Mouse (Mus musculus) lung, embryonic 15.5 days (tissue): ENCODE measurements around the gene 4931409K22Rik. TPM values are rescaled to one million over a fixed set of nuclear protein-coding genes. Genes with fewer than 3 reads are reported as not detected.
A peak's percentile ranks its signal among the peaks of the same experiment; 100 is the strongest.

Source experiments
- ATAC-seq: fragments of 200-750 bp; cut with Nextera tagmentation; 2 replicates; pipeline ENCODE4 v1.8.0; 2017; ENCODE audit warnings: moderate number of reproducible peaks, borderline replicate concordance; ENCODE audit not compliant: low FRiP score, low TSS enrichment; ENCODE audit errors: extremely low read depth
- H3K27ac ChIP-seq: fragments of 300-500 bp; sonication (generic); 2 replicates; pipeline ENCODE4 v1.5.1; 2015; ENCODE audit warnings: moderate library complexity, mild to moderate bottlenecking, inconsistent platforms
- H3K27me3 ChIP-seq: fragments of 300-500 bp; sonication (generic); 2 replicates; pipeline ENCODE4 v1.6.1; 2015; ENCODE audit warnings: inconsistent platforms
- H3K36me3 ChIP-seq: fragments of 300-500 bp; sonication (generic); 2 replicates; pipeline ENCODE4 v1.6.1; 2015; ENCODE audit warnings: inconsistent platforms
- H3K4me1 ChIP-seq: fragments of 300-500 bp; sonication (generic); 2 replicates; pipeline ENCODE4 v1.6.1; 2015; ENCODE audit warnings: inconsistent platforms
- H3K4me2 ChIP-seq: fragments of 300-500 bp; sonication (generic); 2 replicates; pipeline ENCODE4 v1.6.1; 2015; ENCODE audit warnings: inconsistent platforms, mild to moderate bottlenecking, moderate library complexity
- H3K4me3 ChIP-seq: fragments of 300-500 bp; sonication (generic); 2 replicates; pipeline ENCODE4 v1.5.1; 2015; ENCODE audit warnings: mild to moderate bottlenecking, inconsistent platforms
- H3K9ac ChIP-seq: fragments of 300-500 bp; sonication (generic); 2 replicates; pipeline ENCODE4 v1.6.1; 2015; ENCODE audit warnings: inconsistent platforms
- H3K9me3 ChIP-seq: fragments of 300-500 bp; sonication (generic); 2 replicates; pipeline ENCODE4 v1.6.1; 2016; ENCODE audit warnings: inconsistent platforms
- WGBS: fragments of 180-500 bp; shearing (Covaris S2); methylation state at CpG from one replicate; pipeline ENCODE4 v1.1.7; 2015; 5-methylcytosine and 5-hydroxymethylcytosine counted together
- polyA plus RNA-seq: library from polyadenylated mRNA; unstranded; fragments of >200 nt; fragmentation: Nextera tagmentation; extraction: Ambion mirVana; gene quantifications from 2 replicates; pipeline ENCODE4 v1.2.1, GENCODE M21; 2015

4931409K22Rik gene
- polyA plus RNA-seq, 1 experiment from 2014 or later, result not detected

DNA sequence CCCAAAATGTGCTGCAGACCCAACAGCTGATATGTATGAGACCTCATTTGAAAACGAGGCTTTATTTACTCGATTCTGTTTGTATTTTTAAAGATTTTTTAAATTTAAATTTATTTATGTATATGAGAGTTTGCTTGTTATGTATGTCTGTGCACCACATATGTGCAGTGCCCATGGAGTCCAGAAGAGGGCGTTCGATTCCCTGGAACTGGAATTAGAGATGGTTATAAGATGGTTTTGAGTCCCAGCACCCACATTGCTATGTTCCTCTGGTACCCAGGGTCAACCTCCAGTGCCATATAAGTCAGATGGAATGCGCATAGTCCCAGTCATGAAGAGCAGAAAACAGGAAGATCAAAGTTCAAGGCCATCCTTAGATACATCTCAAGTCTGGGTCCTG is 22.3 kb downstream of the 4931409K22Rik start:
- H3K36me3 ChIP-seq, result no peaks in the 10 kb centered on the region
- H3K27ac ChIP-seq, result no peak overlapping the region
- no peak overlapping the region for H3K4me2 ChIP-seq
- WGBS, result 49% methylated on average over 5 of the region's 5 CpGs
- peaks cover 49% of the 10 kb centered on the region for H3K27me3 ChIP-seq
- no peak overlapping the region for H3K4me3 ChIP-seq
- ATAC-seq, result no peak
- H3K9ac ChIP-seq, result no peak overlapping the region
- H3K4me1 ChIP-seq, result no peaks in the 10 kb centered on the region
- H3K9me3 ChIP-seq, result no peaks in the 10 kb centered on the region

DNA sequence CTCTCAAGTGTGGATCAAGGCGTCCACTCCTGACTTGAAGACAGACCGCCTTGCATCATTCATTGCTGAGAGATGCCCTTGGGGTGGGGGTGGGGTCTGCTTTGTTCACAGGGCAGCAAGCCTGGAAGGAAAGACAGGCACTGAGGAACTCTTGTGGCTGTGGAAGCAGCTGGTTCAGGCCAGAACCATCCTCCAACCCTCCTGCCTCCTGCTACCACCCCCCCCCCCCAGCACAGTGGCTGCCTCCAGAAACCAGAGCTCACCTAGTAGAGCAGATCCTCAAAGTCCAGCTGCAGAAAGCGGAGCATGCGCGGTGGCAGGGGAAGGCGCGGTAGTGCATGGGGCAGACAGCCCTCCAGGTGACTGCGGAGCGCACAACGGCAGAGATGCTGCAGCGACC is 23.2 kb downstream of the 4931409K22Rik start:
- ATAC-seq, result no peak
- Histone ChIP-seq H3K4me3 (no peak overlapping the region), H3K4me2 (no peak overlapping the region), H3K9me3 (no peaks in the 10 kb centered on the region), H3K36me3 (no peaks in the 10 kb centered on the region), H3K27me3 (peaks cover 58% of the 10 kb centered on the region), H3K27ac (no peak overlapping the region), H3K9ac (no peak overlapping the region), H3K4me1 (no peaks in the 10 kb centered on the region)
- 47% methylated on average over 11 of the region's 11 CpGs for WGBS

DNA sequence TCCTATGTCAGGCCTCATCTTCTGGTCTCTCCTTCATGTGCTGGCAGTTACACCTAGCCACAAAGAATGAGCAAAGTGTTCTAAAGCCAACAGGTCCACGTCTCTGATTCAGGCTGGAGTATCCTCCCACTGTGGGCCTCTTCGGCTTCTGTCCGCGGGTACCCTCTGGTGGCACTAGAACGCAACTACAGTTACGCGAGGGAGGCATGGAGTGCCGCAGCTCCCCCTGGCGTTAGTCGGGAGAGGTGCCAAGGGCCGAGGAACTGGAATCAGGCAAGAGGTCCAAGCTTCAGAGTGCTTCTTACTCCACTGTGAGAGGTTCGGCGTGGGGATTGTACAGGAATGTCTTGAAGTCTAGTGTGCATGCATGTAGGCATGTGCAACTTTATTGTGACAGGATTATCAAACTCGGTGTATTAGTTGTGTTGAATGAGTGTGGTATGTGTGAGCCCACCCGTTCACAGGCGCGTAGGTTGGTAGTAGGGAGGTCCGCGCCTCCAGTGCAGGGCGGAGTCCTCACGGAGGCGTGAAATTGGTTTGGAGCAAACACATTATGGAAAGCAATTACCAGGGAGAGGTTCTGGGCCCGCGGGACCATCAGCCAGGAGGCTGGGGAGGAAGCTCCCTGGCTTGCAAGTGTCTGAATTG is 26.4 kb downstream of the 4931409K22Rik start:
- H3K9me3 ChIP-seq, result no peaks in the 10 kb centered on the region
- no peak overlapping the region for H3K27ac ChIP-seq
- H3K36me3 ChIP-seq, result no peaks in the 10 kb centered on the region
- H3K4me2 ChIP-seq, result no peak overlapping the region
- no peak overlapping the region for H3K9ac ChIP-seq
- no peak overlapping the region for H3K4me3 ChIP-seq
- ATAC-seq, result peak; percentile 53; the same call in 1 of the 2 replicates
- peaks cover 82% of the 10 kb centered on the region for H3K27me3 ChIP-seq
- H3K4me1 ChIP-seq, result peaks cover 14% of the 10 kb centered on the region
- 19% methylated on average over 24 of the region's 24 CpGs for WGBS

DNA sequence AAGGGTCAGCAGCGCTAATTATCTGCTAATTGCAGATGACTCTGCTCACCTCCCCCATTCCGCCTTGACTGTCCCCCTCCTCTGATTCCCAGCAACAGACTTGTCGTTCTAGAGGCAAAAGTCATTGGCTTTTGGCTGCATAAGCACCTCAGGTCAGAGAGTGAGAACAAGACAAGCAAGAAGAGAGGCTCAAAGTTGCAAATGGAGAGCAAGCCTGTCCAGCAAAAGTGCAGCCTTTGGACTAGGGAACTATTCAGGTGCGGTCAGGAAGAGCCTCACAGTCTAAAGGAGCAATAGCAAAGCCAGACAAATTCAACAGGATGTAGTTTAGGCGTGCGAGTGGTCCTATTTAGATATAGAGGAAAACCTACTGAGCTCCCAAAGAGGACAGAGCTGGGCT is 28.8 kb downstream of the 4931409K22Rik start:
- Histone ChIP-seq H3K9me3 (no peaks in the 10 kb centered on the region), H3K27ac (no peak overlapping the region), H3K36me3 (no peaks in the 10 kb centered on the region), H3K4me3 (no peak overlapping the region), H3K9ac (no peak overlapping the region), H3K4me2 (no peak overlapping the region), H3K27me3 (peaks cover 96% of the 10 kb centered on the region), H3K4me1 (peaks cover 14% of the 10 kb centered on the region)
- no peak for ATAC-seq
- WGBS, result 14% methylated on average over 6 of the region's 6 CpGs

DNA sequence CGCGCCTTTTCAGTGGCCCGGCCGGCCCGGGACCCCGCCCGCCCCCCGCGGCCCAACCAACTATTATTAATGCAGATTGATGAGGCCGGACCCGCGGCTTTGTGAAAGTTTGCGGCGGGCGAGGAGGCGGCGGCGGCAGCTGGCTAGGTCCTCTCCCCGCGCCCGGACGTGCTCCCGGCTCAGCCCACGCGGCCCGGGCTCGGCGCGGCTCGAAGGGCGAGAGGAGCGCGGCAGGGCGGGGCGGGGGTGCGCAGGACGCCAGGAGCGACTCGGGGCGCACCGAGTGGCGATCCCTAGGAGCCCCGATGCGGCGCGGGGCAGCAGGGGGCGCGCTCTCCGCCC is 29.7 kb downstream of the 4931409K22Rik start, which contains the start of gene Gbx1:
TSS of gene Gbx1 (minus strand) at position 314 of the 342 bp plus-strand sequence.
- Histone ChIP-seq H3K36me3 (no peaks in the 10 kb centered on the region), H3K4me2 (peak within 1 kb of the TSS; percentile 83), H3K4me3 (peak within 1 kb of the TSS; percentile 38), H3K4me1 (peaks cover 14% of the 10 kb centered on the region), H3K9ac (no peak within 1 kb of the TSS), H3K9me3 (no peaks in the 10 kb centered on the region), H3K27ac (no peak within 1 kb of the TSS), H3K27me3 (peaks cover 97% of the 10 kb centered on the region)
- peak; percentile 40; the same call in 1 of the 2 replicates for ATAC-seq
- WGBS, result 2% methylated on average over 40 of the region's 49 CpGs

DNA sequence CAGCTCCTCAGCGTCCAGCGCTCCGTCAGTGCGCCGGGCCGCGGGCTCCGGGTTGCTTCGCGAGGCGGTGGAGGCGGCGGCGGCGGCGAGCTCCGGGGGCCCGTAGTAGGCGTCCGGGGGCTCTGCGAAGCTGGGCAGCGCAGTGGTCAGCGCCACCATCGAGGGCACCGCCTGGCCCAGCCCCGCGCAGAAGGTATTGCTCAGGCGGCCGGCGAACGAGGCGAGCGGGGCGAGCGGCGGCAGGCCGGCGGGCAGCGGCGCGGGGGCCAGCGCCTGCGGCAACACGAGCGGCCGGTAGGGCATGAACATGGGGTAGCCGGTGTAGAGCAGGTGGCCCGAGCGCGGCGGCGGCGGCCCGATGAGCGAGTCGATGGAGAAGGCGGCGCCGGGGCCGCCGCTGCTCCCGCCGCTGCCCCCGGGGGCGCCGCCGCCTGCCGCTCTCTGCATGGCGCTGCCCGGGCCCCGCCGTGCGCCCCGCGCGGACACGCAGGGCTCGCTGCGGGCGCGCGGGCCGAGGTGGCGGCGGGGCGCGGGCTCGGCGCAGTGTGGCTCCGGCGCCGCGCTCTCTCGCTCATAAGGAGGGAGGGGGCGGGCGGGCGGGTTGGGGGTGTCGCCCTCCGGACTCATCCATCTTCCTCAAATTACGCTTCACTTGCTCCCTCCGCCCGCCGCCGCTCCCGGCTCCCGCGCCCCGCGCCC is 30.3 kb downstream of the 4931409K22Rik start:
- no peak overlapping the region for H3K27ac ChIP-seq
- peak overlapping the region; percentile 38 for H3K4me3 ChIP-seq
- peaks cover 14% of the 10 kb centered on the region for H3K4me1 ChIP-seq
- peaks cover 97% of the 10 kb centered on the region for H3K27me3 ChIP-seq
- H3K4me2 ChIP-seq, result peak overlapping the region; percentile 83
- ATAC-seq, result peak; percentile 32; the same call in 1 of the 2 replicates
- no peaks in the 10 kb centered on the region for H3K36me3 ChIP-seq
- H3K9me3 ChIP-seq, result no peaks in the 10 kb centered on the region
- under 1% methylated on average over 85 of the region's 109 CpGs for WGBS
- H3K9ac ChIP-seq, result no peak overlapping the region

DNA sequence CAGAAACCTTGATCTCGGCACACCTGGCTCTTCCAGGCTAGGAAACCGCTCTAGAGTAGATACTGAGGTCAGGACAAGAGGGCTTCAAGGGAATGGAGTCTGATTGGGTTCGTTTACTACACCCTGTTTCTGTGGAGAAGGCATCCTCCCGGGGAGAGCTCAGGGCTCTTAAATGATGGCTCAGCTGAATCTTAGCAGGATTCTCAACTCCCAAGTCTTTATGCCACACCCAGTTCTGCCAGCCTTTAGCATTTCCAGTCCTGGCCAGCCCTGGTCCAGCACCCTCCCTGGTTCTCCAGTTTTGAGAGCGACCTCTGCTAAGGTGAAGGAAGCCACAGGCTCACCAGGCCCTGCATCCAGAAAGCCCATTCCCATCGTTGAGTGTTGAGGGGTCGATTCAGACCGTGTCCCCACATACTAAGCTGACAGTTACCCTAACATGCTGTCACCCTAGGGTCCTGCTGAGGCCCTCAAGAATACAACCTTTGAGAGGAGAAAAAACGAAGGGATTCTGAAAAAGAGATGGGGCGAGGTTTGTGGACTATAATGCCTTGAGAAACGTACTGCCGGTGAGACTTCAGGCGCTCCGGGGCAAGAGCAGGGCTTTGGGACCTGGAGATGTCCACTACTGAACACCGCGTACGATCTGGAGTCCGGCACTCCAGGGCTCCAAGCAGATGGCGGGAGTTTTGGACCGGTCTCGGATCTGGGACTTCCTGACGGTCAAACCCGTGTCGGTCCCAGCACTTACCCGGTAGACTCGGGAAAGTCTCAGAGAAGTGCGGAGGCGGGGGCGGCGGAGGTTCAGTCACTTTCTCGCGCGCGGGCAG is 31.0 kb downstream of the 4931409K22Rik start:
- 4% methylated on average over 32 of the region's 34 CpGs for WGBS
- ATAC-seq, result no peak
- H3K4me3 ChIP-seq, result peak overlapping the region; percentile 38
- H3K27me3 ChIP-seq, result peaks cover 92% of the 10 kb centered on the region
- no peak overlapping the region for H3K9ac ChIP-seq
- H3K27ac ChIP-seq, result no peak overlapping the region
- peak overlapping the region; percentile 83 for H3K4me2 ChIP-seq
- H3K9me3 ChIP-seq, result no peaks in the 10 kb centered on the region
- H3K36me3 ChIP-seq, result no peaks in the 10 kb centered on the region
- peaks cover 14% of the 10 kb centered on the region for H3K4me1 ChIP-seq

DNA sequence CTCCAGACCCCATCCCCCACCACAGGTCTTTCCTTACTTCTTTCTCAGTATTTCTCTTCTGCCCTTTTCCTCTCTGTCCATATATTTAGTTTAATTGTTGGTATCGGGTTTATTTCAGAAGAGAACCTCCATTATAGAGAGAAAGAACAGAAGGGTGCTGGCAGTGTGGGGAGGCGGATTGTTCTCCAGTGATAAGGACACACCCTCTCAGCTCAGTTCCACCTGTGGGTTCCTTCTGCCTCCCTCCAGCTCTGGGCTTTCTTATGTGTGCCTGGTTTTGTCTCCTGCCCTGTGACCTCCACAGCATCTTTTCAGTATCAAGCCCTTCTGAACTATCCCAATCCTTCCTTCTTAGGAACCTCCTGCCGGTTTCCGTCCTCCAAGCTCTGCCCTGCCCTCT is 32.1 kb downstream of the 4931409K22Rik start:
- WGBS, result 21% methylated on average over 4 of the region's 4 CpGs
- no peak for ATAC-seq

DNA sequence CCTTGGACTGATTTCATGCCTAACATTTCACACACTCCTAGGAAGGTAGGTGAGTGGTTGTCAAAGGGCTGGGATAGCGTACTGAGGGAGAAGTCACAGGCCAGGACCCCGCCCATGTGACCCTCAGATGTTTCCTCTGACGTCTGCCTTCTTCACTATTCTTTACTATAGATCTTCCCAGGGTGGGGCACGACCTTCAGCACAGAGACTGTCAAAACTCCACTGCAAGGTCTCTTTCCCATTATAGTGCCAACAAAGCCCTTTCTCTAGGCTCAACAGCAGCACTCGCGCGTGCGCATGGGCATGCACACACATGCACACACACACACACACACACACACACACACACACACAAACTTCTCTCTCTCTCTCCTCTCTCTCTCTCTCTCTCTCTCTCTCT is 32.8 kb downstream of the 4931409K22Rik start:
- no peak overlapping the region for H3K27ac ChIP-seq
- no peak overlapping the region for H3K4me3 ChIP-seq
- H3K9me3 ChIP-seq, result no peaks in the 10 kb centered on the region
- no peaks in the 10 kb centered on the region for H3K36me3 ChIP-seq
- peaks cover 85% of the 10 kb centered on the region for H3K27me3 ChIP-seq
- WGBS, result 47% methylated on average over 8 of the region's 8 CpGs
- no peak overlapping the region for H3K9ac ChIP-seq
- peaks cover 14% of the 10 kb centered on the region for H3K4me1 ChIP-seq
- no peak for ATAC-seq
- no peak overlapping the region for H3K4me2 ChIP-seq

More for the DNA sequence above, 32.1 kb downstream of the 4931409K22Rik start:
- Histone ChIP-seq H3K4me2 (no peak overlapping the region), H3K4me3 (no peak overlapping the region), H3K9me3 (no peaks in the 10 kb centered on the region), H3K27ac (no peak overlapping the region), H3K4me1 (peaks cover 14% of the 10 kb centered on the region), H3K9ac (no peak overlapping the region), H3K27me3 (peaks cover 88% of the 10 kb centered on the region), H3K36me3 (no peaks in the 10 kb centered on the region)

DNA sequence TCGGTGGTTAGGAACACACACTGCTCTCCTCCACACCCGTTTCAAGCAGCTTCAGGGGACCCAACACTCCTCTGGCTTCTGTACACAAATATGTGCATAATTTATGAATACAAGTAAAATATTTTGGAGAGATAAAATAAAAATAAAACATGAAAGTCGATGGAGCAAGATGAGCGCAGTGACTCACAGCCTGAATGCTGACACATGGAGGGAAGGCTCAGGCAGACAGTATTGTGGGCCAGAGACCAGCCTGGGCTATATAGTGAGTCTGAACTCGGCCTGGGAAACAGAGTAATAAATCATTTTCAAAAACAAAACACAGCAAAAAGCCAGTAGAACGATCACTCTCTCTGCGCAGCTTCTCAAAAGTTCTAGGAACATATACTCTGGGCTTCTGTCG is 35.2 kb downstream of the 4931409K22Rik start:
- Histone ChIP-seq H3K27me3 (peaks cover 73% of the 10 kb centered on the region), H3K4me1 (peaks cover 6% of the 10 kb centered on the region), H3K36me3 (no peaks in the 10 kb centered on the region), H3K9me3 (no peaks in the 10 kb centered on the region), H3K27ac (no peak overlapping the region), H3K4me2 (no peak overlapping the region), H3K4me3 (no peak overlapping the region), H3K9ac (no peak overlapping the region)
- WGBS, result 49% methylated on average over 8 of the region's 8 CpGs
- no peak for ATAC-seq

DNA sequence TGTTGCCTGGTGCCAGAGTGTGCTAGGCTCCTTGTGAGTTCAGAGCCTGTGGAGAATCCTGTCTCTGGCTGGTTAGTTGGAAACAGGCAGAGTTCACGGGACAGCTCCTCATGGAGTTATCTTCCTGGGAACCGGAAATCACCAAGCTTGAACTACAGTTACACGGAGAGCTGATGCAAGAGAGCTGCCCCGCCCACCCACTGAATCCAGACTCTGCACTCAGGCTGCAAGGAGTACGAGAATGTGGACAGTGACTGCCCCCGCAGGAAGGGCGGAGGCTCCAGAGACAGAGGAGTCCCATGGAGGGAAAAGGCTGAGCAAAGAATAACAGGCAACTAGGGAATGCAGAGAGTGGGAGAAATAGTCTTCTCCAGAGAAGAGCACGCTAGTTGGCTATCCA is 44.3 kb downstream of the 4931409K22Rik start:
- WGBS, result 32% methylated on average over 8 of the region's 8 CpGs
- H3K9me3 ChIP-seq, result no peaks in the 10 kb centered on the region
- ATAC-seq, result peak; percentile 46; the same call in 1 of the 2 replicates
- H3K36me3 ChIP-seq, result no peaks in the 10 kb centered on the region
- H3K27me3 ChIP-seq, result peaks cover 10% of the 10 kb centered on the region; the same call in 1 of the 2 replicates
- H3K4me2 ChIP-seq, result no peak overlapping the region
- no peak overlapping the region for H3K4me3 ChIP-seq
- no peak overlapping the region for H3K9ac ChIP-seq
- H3K4me1 ChIP-seq, result 0 out of 2 replicates have a peak, but pooled peaks cover 4% of the 10 kb centered on the region
- H3K27ac ChIP-seq, result no peak overlapping the region
